Mouse (Mus musculus): ENCODE data around the gene Ralgps1.
"Not testable (repeated sequence)": the region's sequence is repeated elsewhere in the genome, so short reads cannot be mapped to it uniquely, and the experiment has no call there.

Ralgps1 gene

DNA sequence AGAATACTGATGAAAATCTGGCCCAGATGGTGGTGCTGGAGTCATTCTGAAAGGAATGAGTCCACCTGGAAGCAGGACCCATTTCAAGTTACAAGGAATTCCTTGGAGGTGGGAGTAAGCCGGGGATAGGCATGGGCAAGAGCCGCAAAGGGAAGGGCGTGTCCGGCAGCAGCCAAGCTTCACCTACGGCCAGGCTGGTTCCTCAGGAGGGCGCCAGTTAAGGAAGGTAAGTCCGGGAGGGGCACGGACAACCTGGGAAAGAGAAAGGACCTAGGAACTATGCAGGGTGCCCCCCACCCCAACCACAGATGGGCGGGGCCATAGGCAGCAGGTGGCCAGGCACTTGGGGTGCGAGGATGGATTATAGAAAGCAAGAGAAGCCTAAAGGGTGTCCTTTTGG is 241.6 kb downstream of the Ralgps1 start:
- no peak for DNase-seq

DNA sequence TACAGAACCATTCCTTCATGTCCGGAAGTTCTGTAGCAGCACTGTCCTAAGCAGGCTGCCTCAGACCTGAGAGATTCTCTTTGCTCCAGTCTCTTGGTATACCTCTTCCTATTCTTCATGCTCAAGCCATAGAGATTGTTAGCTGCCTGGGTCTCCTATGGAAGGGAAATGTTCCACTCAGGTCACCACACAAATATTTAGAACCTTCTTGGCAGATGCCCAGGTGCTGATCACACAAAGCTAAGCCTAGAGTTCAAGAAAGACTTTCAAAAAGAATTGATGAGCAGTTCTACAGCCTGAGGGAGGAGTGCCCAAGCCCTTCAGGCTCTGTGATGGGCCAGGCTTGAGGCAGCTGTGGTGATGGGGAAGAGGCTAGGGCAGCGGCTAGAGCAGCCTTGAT is 242.3 kb downstream of the Ralgps1 start:
- no peak for DNase-seq

DNA sequence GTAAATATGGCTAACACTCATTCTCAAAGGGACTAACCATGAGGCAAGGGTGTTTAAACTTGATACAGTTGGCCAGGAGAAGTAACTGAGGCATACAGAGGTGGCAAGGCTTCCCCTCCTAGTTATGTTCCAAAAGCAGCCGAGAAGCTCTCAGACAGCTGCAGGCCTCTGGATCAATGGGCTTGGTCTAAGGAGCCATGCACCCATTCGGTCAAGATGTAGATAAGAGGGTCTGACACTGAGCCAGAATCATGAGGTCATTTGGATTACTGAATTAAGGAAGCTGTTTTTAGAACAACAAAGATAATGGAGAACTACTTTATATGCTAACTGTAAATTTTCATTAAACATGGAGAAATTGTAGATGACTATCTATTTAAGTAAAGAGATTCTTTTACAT is 244.0 kb downstream of the Ralgps1 start:
- no peak for DNase-seq

DNA sequence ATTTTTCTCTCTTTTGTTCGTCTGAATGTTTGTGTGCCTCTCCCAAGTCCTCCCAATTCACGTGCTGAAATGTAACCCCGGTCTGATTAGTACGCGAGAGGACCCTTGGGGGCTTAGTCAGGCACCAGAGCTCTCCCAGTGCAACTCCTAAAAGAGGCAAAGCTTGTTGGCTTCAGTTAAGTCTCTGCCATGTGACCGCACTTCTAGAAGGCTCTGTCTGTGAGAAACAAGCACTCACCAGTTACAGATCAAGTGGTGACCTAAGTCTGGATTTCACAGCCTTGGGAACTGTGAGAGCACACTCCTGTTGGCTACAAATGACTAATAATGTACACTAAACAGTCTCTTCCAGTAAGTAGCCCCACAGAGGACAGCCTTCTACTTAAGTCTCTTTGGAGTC is 248.4 kb downstream of the Ralgps1 start:
- no peak for DNase-seq

DNA sequence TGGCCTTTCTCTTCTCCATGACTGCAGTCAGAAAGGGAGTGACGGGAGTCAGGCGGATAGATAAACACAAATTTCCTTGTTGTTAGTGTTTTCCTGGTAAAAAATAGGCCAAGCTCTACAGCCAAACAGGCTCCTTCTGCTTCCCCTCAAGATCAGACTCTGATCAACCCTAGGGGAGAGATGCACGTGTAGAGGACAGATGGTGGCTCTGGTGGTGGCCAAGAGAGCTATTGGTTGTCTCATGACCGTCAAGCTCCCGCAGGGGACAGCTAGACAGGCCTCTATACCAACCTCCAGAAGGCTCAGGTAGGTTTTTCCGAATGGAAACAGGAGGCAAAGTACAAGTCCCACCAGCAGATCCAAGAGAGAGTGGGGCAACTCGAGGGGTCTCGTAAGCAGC is 270.8 kb downstream of the Ralgps1 start:
- DNase-seq, result no peak

DNA sequence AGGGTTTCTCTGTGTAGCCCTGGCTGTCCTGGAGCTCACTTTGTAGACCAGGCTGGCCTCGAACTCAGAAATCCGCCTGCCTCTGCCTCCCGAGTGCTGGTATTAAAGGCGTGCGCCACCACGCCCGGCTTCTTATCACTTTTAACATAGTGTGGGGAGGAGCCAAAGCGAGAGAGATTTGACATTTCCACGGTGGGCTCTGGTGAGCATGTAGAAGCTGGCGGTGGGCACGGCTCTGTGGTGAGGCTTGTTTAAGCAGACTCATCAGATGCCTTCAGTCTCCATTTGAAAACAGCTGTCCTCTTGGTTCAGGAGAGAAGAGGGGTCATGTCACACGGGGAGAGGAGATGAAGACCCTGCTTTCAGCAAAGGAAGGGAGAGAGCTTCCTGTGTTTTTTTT is 274.0 kb downstream of the Ralgps1 start:
- not testable (repeated sequence) for DNase-seq

DNA sequence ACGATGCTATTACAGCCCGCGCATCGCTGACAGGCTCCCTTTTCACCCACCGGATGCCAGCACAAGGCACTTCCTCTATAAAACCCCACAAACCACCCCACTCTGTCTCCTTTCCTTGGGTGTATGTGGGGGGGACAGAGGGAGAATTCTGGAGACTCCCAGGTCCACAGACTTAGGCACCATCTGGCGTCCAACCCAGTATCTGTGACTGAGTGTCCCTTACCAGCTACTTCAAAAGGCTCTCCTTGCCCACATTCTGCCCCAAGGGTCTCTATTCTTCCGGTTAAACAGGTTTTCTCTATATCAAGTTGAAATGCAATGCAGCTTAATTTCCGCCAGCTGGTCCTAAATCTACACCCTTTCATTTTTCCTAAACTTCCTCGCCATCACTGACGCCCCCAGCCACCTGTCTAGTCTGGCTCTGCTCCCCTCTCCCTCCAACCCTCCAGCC is 276.0 kb downstream of the Ralgps1 start:
- no peak for DNase-seq

DNA sequence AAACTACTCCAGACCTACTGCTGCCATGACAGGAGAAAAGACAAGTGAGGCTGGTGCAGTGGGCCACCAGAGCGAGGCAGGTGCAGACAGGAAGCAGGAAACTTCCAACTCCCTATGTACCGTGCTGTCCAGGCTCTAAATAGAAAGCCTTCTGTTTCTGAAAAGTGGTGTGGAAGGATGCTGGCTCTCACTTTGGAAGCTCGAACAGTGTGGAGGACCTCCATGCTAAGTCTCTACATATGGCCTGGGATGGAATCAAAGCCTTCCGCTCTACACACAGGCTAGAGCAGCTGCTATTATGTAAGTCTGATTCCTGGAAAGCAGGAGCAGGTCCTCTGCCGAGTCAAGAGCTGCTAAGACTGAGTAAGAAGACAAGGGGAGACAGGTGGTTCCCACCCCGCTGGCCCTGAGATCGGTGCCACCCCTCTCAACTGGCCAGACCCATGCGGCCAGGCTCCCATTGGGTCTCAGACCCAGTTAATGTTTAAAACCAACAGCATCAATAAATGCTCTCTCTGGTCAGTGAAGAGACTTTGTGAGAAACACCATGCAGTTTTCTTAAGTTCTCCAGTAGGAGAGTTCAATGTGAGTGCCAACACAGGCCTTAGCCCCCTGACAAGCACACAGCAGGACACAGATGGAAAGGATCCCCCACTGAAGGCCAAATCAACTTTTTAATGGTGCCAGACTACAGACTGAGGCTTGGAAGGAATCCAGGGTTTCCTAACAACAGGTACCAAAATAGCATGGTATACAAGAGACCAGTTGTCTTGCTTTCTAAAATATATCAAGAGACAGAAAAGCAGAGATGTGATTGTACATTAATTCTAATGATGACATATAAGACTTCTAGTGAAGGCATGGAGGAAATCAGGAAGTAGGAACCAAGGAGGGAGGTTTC is 280.4 kb downstream of the Ralgps1 start:
- DNase-seq, result no peak

DNA sequence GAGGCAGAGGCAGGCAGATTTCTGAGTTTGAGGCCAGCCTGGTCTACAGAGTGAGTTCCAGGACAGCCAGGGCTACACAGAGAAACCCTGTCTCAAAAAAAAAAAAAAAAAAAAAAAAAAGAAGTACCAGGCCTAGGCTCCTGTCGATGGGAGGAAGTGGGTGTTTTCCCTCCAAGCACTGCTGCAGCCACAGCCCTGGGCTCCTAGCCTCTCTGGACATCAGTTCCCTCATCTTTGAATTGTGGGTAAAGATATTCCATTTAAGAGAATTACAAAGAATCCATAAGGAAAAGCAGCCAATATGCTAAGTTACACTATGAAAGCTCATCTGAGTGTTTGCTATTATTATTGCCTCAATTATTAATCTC is 281.3 kb downstream of the Ralgps1 start:
- not testable (repeated sequence) for DNase-seq

DNA sequence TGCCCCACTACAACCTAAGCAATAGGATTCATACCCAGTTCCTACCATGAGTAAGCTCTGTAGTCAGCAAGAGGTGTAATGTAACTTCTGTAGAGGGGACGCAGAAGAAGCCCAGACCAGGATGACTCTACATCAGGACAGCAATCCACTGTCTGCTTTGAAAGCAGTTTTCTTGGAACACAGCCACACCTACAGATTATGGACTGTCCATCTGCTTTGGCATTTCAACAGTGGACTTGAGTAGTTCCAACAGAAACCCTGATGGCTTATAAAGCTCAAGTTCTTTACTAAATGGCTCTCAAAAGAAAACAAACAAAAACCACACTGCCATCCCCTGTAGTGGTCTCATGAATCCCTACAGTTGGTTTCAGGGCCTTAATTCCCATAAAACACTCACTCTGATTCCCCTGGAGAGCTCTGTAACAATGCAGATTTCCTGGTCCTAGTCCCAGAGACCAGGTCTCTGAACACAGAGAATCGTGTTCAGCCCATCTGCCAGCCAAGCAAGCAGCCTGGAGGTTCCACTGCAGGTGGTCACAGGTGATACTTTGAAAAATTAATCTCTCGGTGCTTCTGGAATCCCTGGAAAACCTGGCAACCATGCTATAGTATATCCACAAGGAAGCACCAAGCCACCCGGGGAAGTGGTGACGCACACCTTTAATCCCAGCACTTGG is 281.8 kb downstream of the Ralgps1 start:
- no peak for DNase-seq

DNA sequence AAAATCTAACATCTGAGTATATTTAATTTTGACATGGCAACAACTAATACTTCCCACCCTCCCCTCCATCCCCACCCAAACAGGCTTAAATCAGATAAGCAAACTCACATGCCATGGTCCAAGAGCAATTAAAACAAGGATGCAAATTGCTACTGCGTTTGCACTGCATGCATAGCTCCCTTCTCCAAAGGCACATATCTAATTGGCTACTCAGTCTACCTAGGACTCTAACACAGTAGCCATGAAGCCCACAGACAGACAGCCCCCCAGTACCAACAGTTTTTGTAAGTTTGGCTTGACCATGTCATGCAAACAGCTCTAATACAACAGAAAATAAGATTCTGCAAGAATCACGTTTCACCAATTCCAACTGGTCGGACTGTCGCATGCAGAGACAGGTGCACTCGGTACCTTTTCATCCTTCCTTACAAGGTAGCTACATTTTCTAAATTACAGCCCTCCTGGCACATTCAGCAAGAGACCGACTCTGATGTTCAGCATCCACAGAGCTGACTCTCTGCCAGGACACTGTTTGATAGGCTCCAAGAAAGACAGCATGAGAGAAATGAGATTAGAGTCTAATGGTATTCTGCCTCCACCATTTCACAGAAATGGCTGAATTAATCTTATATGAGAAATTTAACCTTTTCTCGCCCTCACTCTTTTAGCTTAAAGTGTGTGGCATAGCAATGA is 284.5 kb downstream of the Ralgps1 start:
- no peak for DNase-seq

DNA sequence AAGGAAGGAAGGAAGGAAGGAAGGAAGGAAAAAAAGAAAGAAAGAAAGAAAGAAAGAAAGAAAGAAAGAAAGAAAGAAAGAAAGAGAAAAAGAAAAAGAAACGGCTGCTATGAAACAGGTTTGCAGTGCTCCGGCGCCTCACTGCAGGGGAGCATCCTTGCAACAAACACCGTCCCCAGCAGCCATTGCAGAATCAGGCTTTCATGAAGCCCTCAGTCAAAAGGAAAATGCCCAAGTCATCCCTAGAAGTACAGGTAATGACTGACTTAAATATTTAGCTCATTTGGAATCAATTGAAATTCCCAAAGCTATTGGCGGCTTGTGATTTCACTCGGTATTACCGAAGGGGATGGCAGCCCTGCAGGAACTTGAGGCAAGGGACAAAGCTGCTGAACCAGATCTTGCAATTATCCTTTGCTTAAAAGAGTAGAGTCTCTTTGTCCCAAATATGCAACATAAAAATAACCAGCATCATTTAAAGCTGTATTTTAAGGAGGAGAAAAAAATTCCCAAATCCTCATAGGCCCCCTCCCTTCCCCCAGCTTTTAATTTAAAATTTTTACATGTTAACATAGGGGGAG is 285.2 kb downstream of the Ralgps1 start:
- no peak for DNase-seq

DNA sequence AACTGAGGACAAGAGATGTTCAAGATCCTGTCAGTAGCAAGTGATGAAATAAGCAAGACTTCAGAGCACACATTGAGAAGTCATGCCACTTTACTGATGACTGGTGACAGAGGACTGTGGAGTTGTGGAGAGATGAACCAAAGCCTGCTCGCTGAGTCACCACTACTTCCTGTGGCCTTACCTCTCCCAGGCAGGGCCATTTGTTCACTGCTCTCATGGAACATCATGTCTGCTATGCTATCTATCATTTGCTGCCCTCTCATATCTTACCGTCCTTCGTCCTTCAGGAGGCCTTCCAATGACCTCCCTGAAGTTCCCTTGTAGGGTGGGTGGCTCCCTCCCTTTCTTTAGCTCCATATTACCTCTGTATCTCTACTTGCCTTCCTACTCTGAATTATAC is 287.1 kb downstream of the Ralgps1 start:
- no peak for DNase-seq
